Mouse (Mus musculus): ENCODE data around the gene Pabpn1.

DNA sequence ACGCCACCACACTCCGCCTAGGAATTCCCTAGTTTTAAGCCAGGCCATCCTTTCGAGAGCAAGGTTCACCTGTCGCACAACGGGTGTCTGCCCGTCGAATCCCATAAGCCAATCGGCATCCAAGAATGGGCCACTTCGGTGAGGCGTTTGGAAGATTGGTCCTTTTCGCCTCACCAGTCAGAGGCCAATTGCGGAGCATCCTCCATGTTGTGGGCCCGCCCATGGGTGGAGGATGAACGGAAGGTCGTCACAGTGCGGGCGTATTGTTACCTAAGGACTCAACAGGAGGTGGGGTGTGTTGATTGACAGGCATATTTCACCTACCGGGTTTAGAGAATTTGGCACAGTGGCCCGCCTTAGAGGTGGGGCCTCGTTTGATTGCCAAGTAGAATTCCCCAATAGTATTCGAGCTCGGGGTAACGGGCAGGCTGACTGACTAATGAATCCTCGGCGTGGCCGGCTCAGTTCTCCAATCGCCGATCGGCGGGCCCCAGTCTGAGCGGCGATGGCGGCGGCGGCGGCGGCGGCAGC, 1.4 kb downstream of the Pabpn1 start:
- no peak for TF ChIP-seq CTCF (IDR thresholded peaks at IDR 0.05; ENCODE audit: low read depth, low read length)
- no peak for TF ChIP-seq GATA1 (IDR thresholded peaks at IDR 0.05; ENCODE audit: borderline replicate concordance, low read length)
- TF ChIP-seq GATA2 (IDR thresholded peaks at IDR 0.05; ENCODE audit: borderline replicate concordance, low read depth, low read length), result no peak
- TF ChIP-seq POLR2AphosphoS5 (IDR thresholded peaks at IDR 0.05; ENCODE audit: insufficient replicate concordance, low read depth, low read length), result peak; percentile 50; the same call in 1 of the 2 replicates
- no peak for TF ChIP-seq TAL1 (conservative IDR thresholded peaks at IDR 0.05; ENCODE audit: low read depth, low read length)
